Comparison of ENCODE assay signal across 9 mouse cellular contexts in the genomic region with DNA sequence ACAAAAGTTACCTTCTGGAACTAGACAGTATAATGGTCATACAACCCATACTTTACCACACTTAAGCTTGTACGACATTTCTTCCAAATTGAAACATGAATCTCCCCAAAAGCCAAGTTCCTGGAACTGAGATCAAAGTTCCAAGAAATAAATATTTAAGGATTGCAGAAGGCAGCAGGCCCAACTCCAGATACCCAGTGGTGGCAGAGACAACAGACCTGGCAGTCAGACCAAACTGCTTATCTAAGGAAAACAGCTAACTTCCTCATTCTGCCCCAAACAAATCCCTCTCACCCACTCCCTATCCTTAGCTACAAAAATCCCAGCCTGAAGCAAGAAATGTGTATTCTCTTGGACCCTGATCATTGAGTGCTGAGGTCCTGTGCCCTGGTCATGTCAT. TPM values are rescaled to one million over a fixed set of nuclear protein-coding genes. Genes with fewer than 3 reads are reported as not detected.
A peak's percentile ranks its signal among the peaks of the same experiment; 100 is the strongest.
DNase-seq lines count a peak whose midpoint lies in the region; ATAC-seq and TF ChIP-seq lines count a peak whose summit lies in the region.
"Had no signal": no experiment of that assay in that cellular context is flagged by ENCODE, and none has a peak within 500 bp of the region (broad histone marks: within the 10 kb centered on the region; RNA-seq: fewer than 3 reads in every experiment).

No protein-coding gene starts in this region.

- H3K4me2 ChIP-seq in heart, embryonic 16.5 days (ENCODE audit: low read depth, low read length) = peak overlapping the region; percentile 71; the same call in 1 of the 2 replicates
- H3K4me2 ChIP-seq in stomach, embryonic 14.5 days (replicated peaks; ENCODE audit: low read depth, low read length) = peak overlapping the region; percentile 64; the same call in 1 of the 2 replicates
- no peak overlapping the region for H3K4me2 ChIP-seq in stomach, postnatal 0 days (replicated peaks; ENCODE audit: low read depth)
- peak overlapping the region; percentile 91 for H3K4me2 ChIP-seq in liver, embryonic 12.5 days

- H3K27ac ChIP-seq in heart, embryonic 16.5 days (ENCODE audit: low read length) = 0 out of 2 replicates have a peak overlapping the region, but pooled peaks have one; percentile 16
- no peak overlapping the region for H3K27ac ChIP-seq in heart, embryonic 10.5 days
- no peak overlapping the region for H3K27ac ChIP-seq in stomach, embryonic 14.5 days (ENCODE audit: low read length)
- H3K27ac ChIP-seq in stomach, postnatal 0 days (replicated peaks) = no peak overlapping the region
- no peak overlapping the region for H3K27ac ChIP-seq in liver, embryonic 12.5 days

- H3K4me1 ChIP-seq in heart, embryonic 16.5 days (ENCODE audit: control insufficient read depth, insufficient read depth, low read length) = peaks cover 34% of the 10 kb centered on the region
- H3K4me1 ChIP-seq in heart, embryonic 10.5 days = peaks cover 31% of the 10 kb centered on the region
- peaks cover 30% of the 10 kb centered on the region for H3K4me1 ChIP-seq in stomach, embryonic 14.5 days (ENCODE audit: control insufficient read depth, insufficient read depth, low read length)
- H3K4me1 ChIP-seq in stomach, postnatal 0 days (replicated peaks; ENCODE audit: control insufficient read depth, insufficient read depth) = peaks cover 8% of the 10 kb centered on the region
- peaks cover 51% of the 10 kb centered on the region for H3K4me1 ChIP-seq in liver, embryonic 12.5 days

- no peaks in the 10 kb centered on the region for H3K27me3 ChIP-seq in heart, embryonic 16.5 days (ENCODE audit: control insufficient read depth, insufficient read depth, low read length)
- no peaks in the 10 kb centered on the region for H3K27me3 ChIP-seq in heart, embryonic 10.5 days (ENCODE audit: insufficient read depth, poor library complexity, severe bottlenecking)
- H3K27me3 ChIP-seq in stomach, embryonic 14.5 days (ENCODE audit: control insufficient read depth, insufficient read depth, low read length) = no peaks in the 10 kb centered on the region
- no peaks in the 10 kb centered on the region for H3K27me3 ChIP-seq in stomach, postnatal 0 days (ENCODE audit: control insufficient read depth, insufficient read depth, low read length)
- H3K27me3 ChIP-seq in liver, embryonic 12.5 days (replicated peaks) = no peaks in the 10 kb centered on the region

- no peak overlapping the region for H3K4me3 ChIP-seq in heart, embryonic 16.5 days (ENCODE audit: low read length)
- no peak overlapping the region for H3K4me3 ChIP-seq in heart, embryonic 10.5 days
- no peak overlapping the region for H3K4me3 ChIP-seq in stomach, embryonic 14.5 days (ENCODE audit: low read depth, low read length)
- H3K4me3 ChIP-seq in stomach, postnatal 0 days (ENCODE audit: low read depth, low read length) = no peak overlapping the region
- peak overlapping the region; percentile 84; the same call in 1 of the 2 replicates for H3K4me3 ChIP-seq in liver, embryonic 12.5 days

- H3K36me3 ChIP-seq in heart, embryonic 16.5 days (ENCODE audit: control insufficient read depth, insufficient read depth) = peaks cover 3% of the 10 kb centered on the region; the same call in 1 of the 2 replicates
- H3K36me3 ChIP-seq in heart, embryonic 10.5 days = peaks cover 14% of the 10 kb centered on the region
- peaks cover 4% of the 10 kb centered on the region; the same call in 1 of the 2 replicates for H3K36me3 ChIP-seq in stomach, embryonic 14.5 days (ENCODE audit: control insufficient read depth, insufficient read depth, low read length)
- H3K36me3 ChIP-seq in stomach, postnatal 0 days (ENCODE audit: control insufficient read depth, insufficient read depth, low read length) = no peaks in the 10 kb centered on the region
- peaks cover 15% of the 10 kb centered on the region for H3K36me3 ChIP-seq in liver, embryonic 12.5 days

- TF ChIP-seq CTCF in stomach, postnatal 0 days (IDR thresholded peaks at IDR 0.05; ENCODE audit: low read depth) = no peak

- no peak overlapping the region for H3K9ac ChIP-seq in heart, embryonic 16.5 days (ENCODE audit: low read length)
- H3K9ac ChIP-seq in stomach, embryonic 14.5 days (replicated peaks; ENCODE audit: low read depth, low read length) = no peak overlapping the region
- no peak overlapping the region for H3K9ac ChIP-seq in stomach, postnatal 0 days (ENCODE audit: low read length)
- no peak overlapping the region for H3K9ac ChIP-seq in liver, embryonic 12.5 days

- DNase-seq in heart, embryonic 10.5 days (ENCODE audit: low spot score) = no peak
- DNase-seq in stomach, postnatal 0 days (ENCODE audit: low spot score) = no peak
- no peak for DNase-seq in right cerebral cortex, postnatal 14 days
- DNase-seq in gastrocnemius, adult 18-20 months (ENCODE audit: low spot score) = no peak
- no peak for DNase-seq in adrenal gland, postnatal 4 days (ENCODE audit: low spot score in 2 of 2)
- DNase-seq: kidney, adult 8-10 months had no signal

- 59% methylated on average over 1 of the region's 1 CpGs for WGBS in heart, embryonic 16.5 days
- 66% methylated on average over 1 of the region's 1 CpGs for WGBS in heart, embryonic 10.5 days
- WGBS in stomach, embryonic 14.5 days = 53% methylated on average over 1 of the region's 1 CpGs
- WGBS in stomach, postnatal 0 days = 48% methylated on average over 1 of the region's 1 CpGs
- 13% methylated on average over 1 of the region's 1 CpGs for WGBS in liver, embryonic 12.5 days (ENCODE audit: insufficient replicate concordance)

- no peak for ATAC-seq in heart, embryonic 16.5 days (replicated peaks; ENCODE audit: extremely low read depth, insufficient read depth, low FRiP score)
- no peak for ATAC-seq in stomach, embryonic 14.5 days (ENCODE audit: insufficient number of reproducible peaks, insufficient read depth, low FRiP score, low read depth)
- ATAC-seq in stomach, postnatal 0 days (ENCODE audit: low FRiP score, low TSS enrichment) = no peak
- ATAC-seq in liver, embryonic 12.5 days = no peak

- no peak for TF ChIP-seq EP300 in stomach, postnatal 0 days (optimal IDR thresholded peaks at IDR 0.05)

- H3K9me3 ChIP-seq in heart, embryonic 16.5 days (replicated peaks; ENCODE audit: control insufficient read depth, low read length) = no peaks in the 10 kb centered on the region
- no peaks in the 10 kb centered on the region for H3K9me3 ChIP-seq in heart, embryonic 10.5 days
- no peaks in the 10 kb centered on the region for H3K9me3 ChIP-seq in stomach, embryonic 14.5 days (ENCODE audit: control insufficient read depth, low read depth, low read length)
- H3K9me3 ChIP-seq in stomach, postnatal 0 days (ENCODE audit: control insufficient read depth, low read length) = no peaks in the 10 kb centered on the region
- no peaks in the 10 kb centered on the region for H3K9me3 ChIP-seq in liver, embryonic 12.5 days (replicated peaks)

RNA-seq across cellular contexts. Expression of a gene that starts 2.3 kb away (rescaled TPM):
- 9.3 and 9.8 TPM in 2 replicates for polyA plus RNA-seq in heart, embryonic 16.5 days (2015; fragmentation: Nextera tagmentation; extraction: Ambion mirVana)
- polyA plus RNA-seq in heart, embryonic 10.5 days (2016; fragmentation: Nextera tagmentation; extraction: Ambion mirVana) = 16.0 and 17.8 TPM in 2 replicates
- polyA plus RNA-seq in stomach, embryonic 14.5 days (2014; fragmentation: Nextera tagmentation; extraction: Ambion mirVana) = 13.8 and 14.7 TPM in 2 replicates
- 4.3 and 4.7 TPM in 2 replicates for polyA plus RNA-seq in stomach, postnatal 0 days (2015; fragmentation: Nextera tagmentation; extraction: Ambion mirVana)
- polyA plus RNA-seq in liver, embryonic 12.5 days (2016; fragmentation: Nextera tagmentation; extraction: Ambion mirVana) = 10.3 and 10.9 TPM in 2 replicates
- total RNA-seq in gastrocnemius, adult 18-20 months (2021) = 1 to 10 TPM; 3.7 to 5.0 TPM
- 10 to 100 TPM; 18.2 to 19.9 TPM for total RNA-seq in adrenal gland, postnatal 4 days (2021)

RNA-seq across cellular contexts. Expression of a gene that starts 2.5 kb away (rescaled TPM):
- 4.3 and 4.6 TPM in 2 replicates for polyA plus RNA-seq in heart, embryonic 16.5 days (2015; fragmentation: Nextera tagmentation; extraction: Ambion mirVana)
- 6.5 and 6.7 TPM in 2 replicates for polyA plus RNA-seq in heart, embryonic 10.5 days (2016; fragmentation: Nextera tagmentation; extraction: Ambion mirVana)
- polyA plus RNA-seq in stomach, embryonic 14.5 days (2014; fragmentation: Nextera tagmentation; extraction: Ambion mirVana) = 7.0 and 7.8 TPM in 2 replicates
- polyA plus RNA-seq in stomach, postnatal 0 days (2015; fragmentation: Nextera tagmentation; extraction: Ambion mirVana) = 1.7 and 1.9 TPM in 2 replicates
- polyA plus RNA-seq in liver, embryonic 12.5 days (2016; fragmentation: Nextera tagmentation; extraction: Ambion mirVana) = 4.2 and 4.3 TPM in 2 replicates
- total RNA-seq in gastrocnemius, adult 18-20 months (2021) = 10 to 100 TPM; 18.4 to 18.5 TPM
- 10 to 100 TPM; 21.8 to 23.2 TPM for total RNA-seq in adrenal gland, postnatal 4 days (2021)

RNA-seq across cellular contexts. Expression of a gene that starts 36.7 kb away (rescaled TPM):
- 50.9 and 52.7 TPM in 2 replicates for polyA plus RNA-seq in heart, embryonic 16.5 days (2015; fragmentation: Nextera tagmentation; extraction: Ambion mirVana)
- polyA plus RNA-seq in heart, embryonic 10.5 days (2016; fragmentation: Nextera tagmentation; extraction: Ambion mirVana) = 60.9 and 82.5 TPM in 2 replicates
- polyA plus RNA-seq in stomach, embryonic 14.5 days (2014; fragmentation: Nextera tagmentation; extraction: Ambion mirVana) = 65.1 and 66.8 TPM in 2 replicates
- polyA plus RNA-seq in stomach, postnatal 0 days (2015; fragmentation: Nextera tagmentation; extraction: Ambion mirVana) = 29.1 and 30.9 TPM in 2 replicates
- 60.5 and 70.9 TPM in 2 replicates for polyA plus RNA-seq in liver, embryonic 12.5 days (2016; fragmentation: Nextera tagmentation; extraction: Ambion mirVana)
- total RNA-seq in gastrocnemius, adult 18-20 months (2021) = 10 to 100 TPM; 10.6 to 13.9 TPM
- total RNA-seq in adrenal gland, postnatal 4 days (2021) = 100 to 1,000 TPM in 1 of 2 experiments, 10 to 100 TPM in 1; 93.3 to 105 TPM

RNA-seq across cellular contexts. Expression of a gene that starts 46.6 kb away (rescaled TPM):
- 18.9 and 21.1 TPM in 2 replicates for polyA plus RNA-seq in heart, embryonic 16.5 days (2015; fragmentation: Nextera tagmentation; extraction: Ambion mirVana)
- polyA plus RNA-seq in heart, embryonic 10.5 days (2016; fragmentation: Nextera tagmentation; extraction: Ambion mirVana) = 18.1 and 21.9 TPM in 2 replicates
- polyA plus RNA-seq in stomach, embryonic 14.5 days (2014; fragmentation: Nextera tagmentation; extraction: Ambion mirVana) = 12.9 and 13.5 TPM in 2 replicates
- 8.5 and 9.8 TPM in 2 replicates for polyA plus RNA-seq in stomach, postnatal 0 days (2015; fragmentation: Nextera tagmentation; extraction: Ambion mirVana)
- polyA plus RNA-seq in liver, embryonic 12.5 days (2016; fragmentation: Nextera tagmentation; extraction: Ambion mirVana) = 4.4 and 4.5 TPM in 2 replicates
- 10 to 100 TPM; 75.2 to 94.4 TPM for total RNA-seq in gastrocnemius, adult 18-20 months (2021)
- total RNA-seq in adrenal gland, postnatal 4 days (2021) = 10 to 100 TPM; 26.6 to 28.0 TPM

RNA-seq across cellular contexts. Expression of a gene that starts 47.8 kb away (rescaled TPM):
- 86.7 and 95.8 TPM in 2 replicates for polyA plus RNA-seq in heart, embryonic 16.5 days (2015; fragmentation: Nextera tagmentation; extraction: Ambion mirVana)
- polyA plus RNA-seq in heart, embryonic 10.5 days (2016; fragmentation: Nextera tagmentation; extraction: Ambion mirVana) = 80.4 and 103 TPM in 2 replicates
- 67.6 and 76.2 TPM in 2 replicates for polyA plus RNA-seq in stomach, embryonic 14.5 days (2014; fragmentation: Nextera tagmentation; extraction: Ambion mirVana)
- 51.1 and 54.1 TPM in 2 replicates for polyA plus RNA-seq in stomach, postnatal 0 days (2015; fragmentation: Nextera tagmentation; extraction: Ambion mirVana)
- 41.7 and 43.1 TPM in 2 replicates for polyA plus RNA-seq in liver, embryonic 12.5 days (2016; fragmentation: Nextera tagmentation; extraction: Ambion mirVana)
- 100 to 1,000 TPM; 108 to 113 TPM for total RNA-seq in gastrocnemius, adult 18-20 months (2021)
- 100 to 1,000 TPM; 128 to 129 TPM for total RNA-seq in adrenal gland, postnatal 4 days (2021)
